Comparison of ENCODE assay signal across 18 mouse cellular contexts in genomic region chr2:70217800-70218199, GRCm38 (mm10).
DNase-seq lines count a peak whose midpoint lies in the region; ATAC-seq and TF ChIP-seq lines count a peak whose summit lies in the region.
"Had no signal": no experiment of that assay in that cellular context is flagged by ENCODE, and none has a peak within 500 bp of the region (broad histone marks: within the 10 kb centered on the region; RNA-seq: fewer than 3 reads in every experiment).

No protein-coding gene starts in this region.

- TF ChIP-seq POLR2A in CH12.LX (IDR thresholded peaks at IDR 0.05; ENCODE audit: low read depth, low read length): no peak
- no peak for TF ChIP-seq POLR2A in brain, embryonic 14.5 days (IDR thresholded peaks at IDR 0.05; ENCODE audit: borderline replicate concordance, extremely low read depth, insufficient read depth, insufficient read length, poor library complexity, severe bottlenecking)

- no peak overlapping the region for H3K9ac ChIP-seq in forebrain, postnatal 0 days
- no peak overlapping the region for H3K9ac ChIP-seq in forebrain, embryonic 12.5 days
- no peak overlapping the region for H3K9ac ChIP-seq in kidney, postnatal 0 days (ENCODE audit: low read depth, low read length)
- no peak overlapping the region for H3K9ac ChIP-seq in CH12.LX (ENCODE audit: insufficient read depth, low read depth)
- H3K9ac ChIP-seq: heart, embryonic 13.5 days; limb, embryonic 12.5 days; liver, embryonic 12.5 days; lung, embryonic 15.5 days had no signal

- peak; percentile 22 for TF ChIP-seq RAD21 in CH12.LX (IDR thresholded peaks at IDR 0.05; ENCODE audit: low read depth, low read length)

- H3K36me3 ChIP-seq in forebrain, postnatal 0 days (ENCODE audit: insufficient read depth): no peaks in the 10 kb centered on the region
- H3K36me3 ChIP-seq in forebrain, embryonic 12.5 days (replicated peaks): no peaks in the 10 kb centered on the region
- no peaks in the 10 kb centered on the region for H3K36me3 ChIP-seq in kidney, postnatal 0 days (ENCODE audit: insufficient read depth, low read length)
- no peaks in the 10 kb centered on the region for H3K36me3 ChIP-seq in CH12.LX (replicated peaks in 1 of 2; ENCODE audit: control insufficient read depth in 1 of 2, insufficient read depth in 1 of 2, low read length in 1 of 2)
- H3K36me3 ChIP-seq: heart, embryonic 13.5 days; limb, embryonic 12.5 days; liver, embryonic 12.5 days; lung, embryonic 15.5 days had no signal

- in situ Hi-C loops in CH12.LX (cut with MboI; ENCODE audit: low pct_ligation_motif_present, low pct_unique_long_range_greater_than_20kb, low sequenced_read_pairs): no loop called here

- H3K4me1 ChIP-seq in forebrain, postnatal 0 days (ENCODE audit: insufficient read depth): 0 out of 2 replicates have a peak, but pooled peaks cover 7% of the 10 kb centered on the region
- H3K4me1 ChIP-seq in forebrain, embryonic 12.5 days: peaks cover 19% of the 10 kb centered on the region
- H3K4me1 ChIP-seq in kidney, postnatal 0 days (replicated peaks; ENCODE audit: insufficient read depth, low read length): no peaks in the 10 kb centered on the region
- peaks cover 0 to 4% of the 10 kb centered on the region in 2 experiments; a peak in 2 of 4 replicates for H3K4me1 ChIP-seq in CH12.LX (ENCODE audit: control insufficient read depth in 1 of 2, insufficient read depth in 2 of 2)
- H3K4me1 ChIP-seq: heart, embryonic 13.5 days; liver, embryonic 12.5 days; lung, embryonic 15.5 days had no signal

- dilution Hi-C loops in CH12.LX (cut with MboI; ENCODE audit: extremely low pct_ligation_motif_present, extremely low pct_unique_long_range_greater_than_20kb, low sequenced_read_pairs): no loop called here

- peak; percentile 60 for TF ChIP-seq CTCF in forebrain, postnatal 0 days (IDR thresholded peaks at IDR 0.05; ENCODE audit: low read depth)
- peak; percentile 44 for TF ChIP-seq CTCF in kidney, postnatal 0 days (IDR thresholded peaks at IDR 0.05; ENCODE audit: low read depth)
- TF ChIP-seq CTCF in CH12.LX (conservative IDR thresholded peaks at IDR 0.05 in 1 of 2, IDR thresholded peaks at IDR 0.05 in 1 of 2; ENCODE audit: low read depth in 2 of 2, low read length in 2 of 2): peak in 1 of 2 experiments; percentile 33; a peak in 2 of 4 replicates
- TF ChIP-seq CTCF in brain, embryonic 14.5 days (IDR thresholded peaks at IDR 0.05; ENCODE audit: borderline replicate concordance, extremely low read depth, insufficient read depth, insufficient read length): no peak

- no peak for TF ChIP-seq EP300 in CH12.LX (IDR thresholded peaks at IDR 0.05; ENCODE audit: low read length)

- H3K27me3 ChIP-seq in forebrain, postnatal 0 days (ENCODE audit: insufficient read depth, low read length): no peaks in the 10 kb centered on the region
- H3K27me3 ChIP-seq in forebrain, embryonic 12.5 days: peaks cover 13% of the 10 kb centered on the region; the same call in 1 of the 2 replicates
- no peaks in the 10 kb centered on the region for H3K27me3 ChIP-seq in kidney, postnatal 0 days (ENCODE audit: insufficient read depth, low read length)
- H3K27me3 ChIP-seq in CH12.LX (replicated peaks): no peaks in the 10 kb centered on the region

- H3K79me2 ChIP-seq in CH12.LX (replicated peaks; ENCODE audit: control insufficient read depth, extremely low read depth, insufficient read depth, poor library complexity, severe bottlenecking): no peaks in the 10 kb centered on the region

- H3K4me3 ChIP-seq in forebrain, postnatal 0 days (ENCODE audit: low read depth, low read length): no peak overlapping the region
- no peak overlapping the region for H3K4me3 ChIP-seq in forebrain, embryonic 12.5 days (replicated peaks)
- no peak overlapping the region for H3K4me3 ChIP-seq in kidney, postnatal 0 days (replicated peaks; ENCODE audit: low read depth, low read length)
- H3K4me3 ChIP-seq in CH12.LX (replicated peaks in 1 of 3; ENCODE audit: low read depth in 2 of 3, low read length in 2 of 3, poor library complexity in 1 of 3): no peak overlapping the region
- H3K4me3 ChIP-seq: heart, embryonic 13.5 days; limb, embryonic 12.5 days; liver, embryonic 12.5 days; lung, embryonic 15.5 days had no signal

- WGBS in forebrain, postnatal 0 days: 74% methylated on average over 3 of the region's 3 CpGs
- 85% methylated on average over 3 of the region's 3 CpGs for WGBS in forebrain, embryonic 12.5 days
- WGBS in kidney, postnatal 0 days: 81% methylated on average over 3 of the region's 3 CpGs

- peak; percentile 44; the same call in 1 of the 2 replicates for ATAC-seq in forebrain, postnatal 0 days
- no peak for ATAC-seq in forebrain, embryonic 12.5 days (ENCODE audit: low FRiP score)
- ATAC-seq in kidney, postnatal 0 days (replicated peaks; ENCODE audit: low FRiP score, low read depth): no peak
- ATAC-seq: liver, embryonic 12.5 days had no signal

- peak overlapping the region; percentile 47; the same call in 1 of the 2 replicates for H3K27ac ChIP-seq in forebrain, postnatal 0 days (ENCODE audit: low read depth, low read length)
- no peak overlapping the region for H3K27ac ChIP-seq in forebrain, embryonic 12.5 days
- H3K27ac ChIP-seq in kidney, postnatal 0 days: no peak overlapping the region
- H3K27ac ChIP-seq in CH12.LX (ENCODE audit: insufficient read depth, low read depth): no peak overlapping the region
- H3K27ac ChIP-seq: heart, embryonic 13.5 days; limb, embryonic 12.5 days; liver, embryonic 12.5 days; lung, embryonic 15.5 days had no signal

- peak; percentile 62 for DNase-seq in forebrain, postnatal 0 days
- peak; percentile 38 for DNase-seq in kidney, postnatal 0 days (ENCODE audit: low spot score)
- no peak for DNase-seq in kidney, adult 8-10 months
- DNase-seq in CH12.LX (ENCODE audit: extremely low read depth): no peak
- DNase-seq in brain, embryonic 14.5 days (ENCODE audit: low read depth): peak; percentile 64
- DNase-seq in B cell, adult 2 months: no peak
- DNase-seq: adrenal gland, adult 8-10 months; cerebellum, adult 11 months; cerebellum, postnatal 25 days; embryo, embryonic 11 days; kidney, adult 9 months; kidney, postnatal 36 days; thymus, postnatal 14 days had no signal

- H3K9me3 ChIP-seq in forebrain, postnatal 0 days (ENCODE audit: low read length): no peaks in the 10 kb centered on the region
- no peaks in the 10 kb centered on the region for H3K9me3 ChIP-seq in forebrain, embryonic 12.5 days
- no peaks in the 10 kb centered on the region for H3K9me3 ChIP-seq in kidney, postnatal 0 days (replicated peaks; ENCODE audit: low read length)
- no peaks in the 10 kb centered on the region for H3K9me3 ChIP-seq in CH12.LX (replicated peaks; ENCODE audit: low read length)
- H3K9me3 ChIP-seq: heart, embryonic 13.5 days; limb, embryonic 12.5 days; liver, embryonic 12.5 days; lung, embryonic 15.5 days had no signal

- H3K4me2 ChIP-seq in forebrain, postnatal 0 days (ENCODE audit: low read depth): no peak overlapping the region
- no peak overlapping the region for H3K4me2 ChIP-seq in forebrain, embryonic 12.5 days
- no peak overlapping the region for H3K4me2 ChIP-seq in kidney, postnatal 0 days (ENCODE audit: low read length)
- H3K4me2 ChIP-seq in CH12.LX (ENCODE audit: insufficient read depth, low read depth, poor library complexity, severe bottlenecking): no peak overlapping the region
- H3K4me2 ChIP-seq: heart, embryonic 13.5 days; liver, embryonic 12.5 days; lung, embryonic 15.5 days had no signal

TF ChIP-seq in CH12.LX, 34 proteins besides CTCF, POLR2A, EP300 and RAD21:
- TF ChIP-seq SMC3 (IDR thresholded peaks at IDR 0.05; ENCODE audit: low read depth, low read length): peak; percentile 9; the same call in 1 of the 2 replicates
- no peak for TF ChIP-seq MEF2A (IDR thresholded peaks at IDR 0.05; ENCODE audit: borderline replicate concordance, low read depth, low read length)
- no peak for TF ChIP-seq CHD2 (IDR thresholded peaks at IDR 0.05; ENCODE audit: low read length)
- no peak for TF ChIP-seq TBP (conservative IDR thresholded peaks at IDR 0.05; ENCODE audit: low read depth, low read length)
- no peak for TF ChIP-seq USF2 (conservative IDR thresholded peaks at IDR 0.05; ENCODE audit: low read depth, low read length)

Comparison
In these comparisons a context has a peak if more than half of its experiments do, and no peak if none do; other contexts are left out.
1. DNase-seq: peak in forebrain, postnatal 0 days (single experiment), kidney, postnatal 0 days (single experiment) and brain, embryonic 14.5 days (single experiment); none in kidney, adult 8-10 months (0 of 2), CH12.LX (single experiment) and B cell, adult 2 months (0 of 2).